Mouse (Mus musculus) limb, embryonic 10.5 days (tissue): ENCODE data around the gene Rsad1. TPM values are rescaled to one million over a fixed set of nuclear protein-coding genes. Genes with fewer than 3 reads are reported as not detected.

ENCODE experiments used
- DNase-seq: peaks from one replicate; pipeline ENCODE4 v3.0.0-alpha.2; 2017; ENCODE audit warnings: low spot score
- H3K27ac ChIP-seq: fragments of 300-500 bp; sonication (generic); 2 replicates; pipeline ENCODE4 v1.5.1; 2016; ENCODE audit warnings: mild to moderate bottlenecking
- H3K27me3 ChIP-seq: fragments of 300-500 bp; sonication (generic); 2 replicates; pipeline ENCODE4 v1.6.1; 2016; ENCODE audit warnings: low read depth, mild to moderate bottlenecking; ENCODE audit not compliant: poor library complexity, severe bottlenecking
- H3K36me3 ChIP-seq: fragments of 300-500 bp; sonication (generic); 2 replicates; pipeline ENCODE4 v1.6.1; 2016; ENCODE audit warnings: mild to moderate bottlenecking, moderate library complexity
- H3K4me1 ChIP-seq: fragments of 300-500 bp; sonication (generic); 2 replicates; pipeline ENCODE4 v1.6.1; 2016
- H3K4me3 ChIP-seq: fragments of 300-500 bp; sonication (generic); 2 replicates; pipeline ENCODE4 v1.5.1; 2016; ENCODE audit warnings: mild to moderate bottlenecking, moderate library complexity
- H3K9me3 ChIP-seq: fragments of 300-500 bp; sonication (generic); replicated peaks from 2 replicates; pipeline ENCODE4 v1.6.1; 2016; ENCODE audit warnings: mild to moderate bottlenecking
- WGBS: fragments of 180-500 bp; shearing (Covaris S2); methylation state at CpG from one replicate; pipeline ENCODE4 v1.1.7; 2016; 5-methylcytosine and 5-hydroxymethylcytosine counted together
- polyA plus RNA-seq: library from polyadenylated mRNA; unstranded; fragments of >200 nt; fragmentation: Nextera tagmentation; extraction: Ambion mirVana; gene quantifications from 2 replicates; pipeline ENCODE4 v1.2.1, GENCODE M21; 2016

Rsad1 gene
- polyA plus RNA-seq, 1 experiment from 2014 or later = 4.5 TPM

- H3K36me3 ChIP-seq = peaks cover 19% of the 10 kb centered on the region
- no peaks in the 10 kb centered on the region for H3K27me3 ChIP-seq
- DNase-seq = peak; percentile 75
- peaks cover 30% of the 10 kb centered on the region for H3K4me1 ChIP-seq
- H3K27ac ChIP-seq = 0 out of 2 replicates have a peak overlapping the region, but pooled peaks have one; percentile 38
- WGBS = 46% methylated on average over 9 of the region's 9 CpGs
- H3K4me3 ChIP-seq = peak overlapping the region; percentile 31
- H3K9me3 ChIP-seq = no peaks in the 10 kb centered on the region
Measured at GRCm38 (mm10) chr11:94543932-94544331, 5.1 kb downstream of the Rsad1 start.

- DNase-seq = no peak
- Histone ChIP-seq H3K27me3 (no peaks in the 10 kb centered on the region), H3K9me3 (no peaks in the 10 kb centered on the region), H3K36me3 (peaks cover 19% of the 10 kb centered on the region), H3K4me3 (no peak overlapping the region), H3K27ac (no peak overlapping the region), H3K4me1 (peaks cover 28% of the 10 kb centered on the region)
- whole genome bisulfite sequencing = 91% methylated on average over 12 of the region's 12 CpGs
Measured at GRCm38 (mm10) chr11:94543344-94543743, 5.7 kb downstream of the Rsad1 start.

GRCm38 (mm10) chr11:94542400-94542799, 6.7 kb downstream of the Rsad1 start:
- H3K9me3 ChIP-seq = no peaks in the 10 kb centered on the region
- no peak overlapping the region for H3K4me3 ChIP-seq
- peaks cover 19% of the 10 kb centered on the region for H3K36me3 ChIP-seq
- 89% methylated on average over 4 of the region's 4 CpGs for WGBS
- DNase-seq = no peak
- H3K4me1 ChIP-seq = peaks cover 23% of the 10 kb centered on the region
- H3K27me3 ChIP-seq = no peaks in the 10 kb centered on the region
- H3K27ac ChIP-seq = no peak overlapping the region

- H3K9me3 ChIP-seq = no peaks in the 10 kb centered on the region
- DNase-seq = no peak
- no peak overlapping the region for H3K4me3 ChIP-seq
- peaks cover 23% of the 10 kb centered on the region for H3K4me1 ChIP-seq
- WGBS = 85% methylated on average over 7 of the region's 7 CpGs
- no peaks in the 10 kb centered on the region for H3K27me3 ChIP-seq
- no peak overlapping the region for H3K27ac ChIP-seq
- peaks cover 14% of the 10 kb centered on the region for H3K36me3 ChIP-seq
Measured at GRCm38 (mm10) chr11:94539761-94540160, 9.3 kb downstream of the Rsad1 start.

GRCm38 (mm10) chr11:94538733-94539292, 10.2 kb downstream of the Rsad1 start:
- Histone ChIP-seq H3K4me3 (no peak overlapping the region), H3K27ac (no peak overlapping the region), H3K4me1 (peaks cover 14% of the 10 kb centered on the region), H3K9me3 (no peaks in the 10 kb centered on the region), H3K27me3 (no peaks in the 10 kb centered on the region), H3K36me3 (peaks cover 14% of the 10 kb centered on the region)
- WGBS = 61% methylated on average over 8 of the region's 8 CpGs
- DNase-seq = no peak

GRCm38 (mm10) chr11:94533171-94533570, 15.9 kb downstream of the Rsad1 start:
- WGBS = 77% methylated on average over 8 of the region's 8 CpGs

GRCm38 (mm10) chr11:94528879-94529278, 20.2 kb downstream of the Rsad1 start:
- Histone ChIP-seq H3K36me3 (no peaks in the 10 kb centered on the region), H3K4me3 (no peak overlapping the region), H3K27me3 (no peaks in the 10 kb centered on the region), H3K9me3 (no peaks in the 10 kb centered on the region), H3K27ac (no peak overlapping the region), H3K4me1 (peaks cover 33% of the 10 kb centered on the region)
- DNase-seq = no peak
- WGBS = 48% methylated on average over 3 of the region's 3 CpGs

More at GRCm38 (mm10) chr11:94533171-94533570, 15.9 kb downstream of the Rsad1 start:
- H3K27me3 ChIP-seq = no peaks in the 10 kb centered on the region
- peaks cover 10% of the 10 kb centered on the region; the same call in 1 of the 2 replicates for H3K4me1 ChIP-seq
- H3K36me3 ChIP-seq = no peaks in the 10 kb centered on the region
- H3K27ac ChIP-seq = no peak overlapping the region
- no peak overlapping the region for H3K4me3 ChIP-seq
- no peak for DNase-seq
- H3K9me3 ChIP-seq = no peaks in the 10 kb centered on the region

- Histone ChIP-seq H3K36me3 (no peaks in the 10 kb centered on the region), H3K9me3 (no peaks in the 10 kb centered on the region), H3K4me1 (peaks cover 36% of the 10 kb centered on the region), H3K27me3 (0 out of 2 replicates have a peak, but pooled peaks cover 3% of the 10 kb centered on the region), H3K4me3 (no peak overlapping the region), H3K27ac (peak overlapping the region; percentile 78)
- peak; percentile 72 for DNase-seq
- 31% methylated on average over 9 of the region's 9 CpGs for WGBS
Measured at GRCm38 (mm10) chr11:94526171-94526879, 22.7 kb downstream of the Rsad1 start.

GRCm38 (mm10) chr11:94521219-94521843, 27.7 kb downstream of the Rsad1 start, which contains the start of gene Mycbpap:
Mycbpap (minus strand) TSS chr11:94521742.
- H3K4me1 ChIP-seq = peaks cover 33% of the 10 kb centered on the region
- peak within 1 kb of the TSS; percentile 70 for H3K4me3 ChIP-seq
- 0 out of 2 replicates have a peak, but pooled peaks cover 3% of the 10 kb centered on the region for H3K27me3 ChIP-seq
- peak within 1 kb of the TSS; percentile 88 for H3K27ac ChIP-seq
- peak; percentile 80 for DNase-seq
- H3K9me3 ChIP-seq = no peaks in the 10 kb centered on the region
- under 1% methylated on average over 42 of the region's 42 CpGs for WGBS
- no peaks in the 10 kb centered on the region for H3K36me3 ChIP-seq

GRCm38 (mm10) chr11:94513452-94513851, 35.6 kb downstream of the Rsad1 start:
- Histone ChIP-seq H3K4me1 (peaks cover 7% of the 10 kb centered on the region), H3K27ac (no peak overlapping the region), H3K36me3 (no peaks in the 10 kb centered on the region), H3K27me3 (no peaks in the 10 kb centered on the region), H3K4me3 (no peak overlapping the region), H3K9me3 (no peaks in the 10 kb centered on the region)
- DNase-seq = no peak
- WGBS = 56% methylated on average over 9 of the region's 9 CpGs

GRCm38 (mm10) chr11:94508976-94509375, 40.1 kb downstream of the Rsad1 start:
- no peaks in the 10 kb centered on the region for H3K27me3 ChIP-seq
- no peaks in the 10 kb centered on the region for H3K36me3 ChIP-seq
- H3K4me1 ChIP-seq = peaks cover 5% of the 10 kb centered on the region; the same call in 1 of the 2 replicates
- no peak overlapping the region for H3K27ac ChIP-seq
- no peak for DNase-seq
- no peak overlapping the region for H3K4me3 ChIP-seq
- WGBS = 93% methylated on average over 10 of the region's 10 CpGs
- H3K9me3 ChIP-seq = no peaks in the 10 kb centered on the region

GRCm38 (mm10) chr11:94501482-94501881, 47.6 kb downstream of the Rsad1 start:
- Histone ChIP-seq H3K9me3 (no peaks in the 10 kb centered on the region), H3K27ac (no peak overlapping the region), H3K4me1 (peaks cover 35% of the 10 kb centered on the region), H3K27me3 (peaks cover 49% of the 10 kb centered on the region), H3K4me3 (no peak overlapping the region), H3K36me3 (no peaks in the 10 kb centered on the region)
- DNase-seq = no peak
- WGBS = 92% methylated on average over 8 of the region's 8 CpGs

GRCm38 (mm10) chr11:94500362-94500761, 48.7 kb downstream of the Rsad1 start:
- peaks cover 54% of the 10 kb centered on the region for H3K27me3 ChIP-seq
- 25% methylated on average over 8 of the region's 8 CpGs for WGBS
- H3K4me3 ChIP-seq = peak overlapping the region; percentile 56
- no peaks in the 10 kb centered on the region for H3K36me3 ChIP-seq
- H3K27ac ChIP-seq = peak overlapping the region; percentile 79
- H3K4me1 ChIP-seq = peaks cover 35% of the 10 kb centered on the region
- no peaks in the 10 kb centered on the region for H3K9me3 ChIP-seq
- DNase-seq = no peak
